Mouse (Mus musculus) forelimb bud, embryonic 11.5 days (tissue): ENCODE results near the gene Cckar.

Experiments
- DNase-seq: peaks from one replicate; pipeline ENCODE4 v3.0.0-alpha.2; 2012; ENCODE audit warnings: low read depth, low spot score

The Cckar gene

DNA sequence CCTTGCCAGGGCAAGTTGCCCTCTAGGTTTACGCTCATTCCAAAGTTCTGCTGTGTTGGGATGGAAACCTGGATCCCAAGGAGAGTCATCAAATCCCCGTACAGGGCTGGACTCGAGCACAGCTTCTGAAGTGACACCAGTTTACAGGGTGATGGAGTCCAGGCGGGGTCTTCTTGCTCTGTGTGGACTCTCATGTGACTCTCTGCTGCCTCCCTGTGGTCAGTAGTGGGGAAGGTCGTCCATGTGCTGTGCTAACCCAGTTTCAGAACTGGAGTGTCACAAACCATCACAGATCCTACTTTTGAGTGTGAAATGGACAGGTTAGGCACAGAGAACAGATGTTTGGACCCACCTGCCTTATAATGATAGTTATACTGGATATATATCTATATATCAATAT lies 35.2 kb downstream of the Cckar start:
- peak; percentile 84 for DNase-seq

- DNase-seq, result no peak
These were observed 36.0 kb downstream of the Cckar start for GRCm38 (mm10) chr5:53671507-53671906.

DNA sequence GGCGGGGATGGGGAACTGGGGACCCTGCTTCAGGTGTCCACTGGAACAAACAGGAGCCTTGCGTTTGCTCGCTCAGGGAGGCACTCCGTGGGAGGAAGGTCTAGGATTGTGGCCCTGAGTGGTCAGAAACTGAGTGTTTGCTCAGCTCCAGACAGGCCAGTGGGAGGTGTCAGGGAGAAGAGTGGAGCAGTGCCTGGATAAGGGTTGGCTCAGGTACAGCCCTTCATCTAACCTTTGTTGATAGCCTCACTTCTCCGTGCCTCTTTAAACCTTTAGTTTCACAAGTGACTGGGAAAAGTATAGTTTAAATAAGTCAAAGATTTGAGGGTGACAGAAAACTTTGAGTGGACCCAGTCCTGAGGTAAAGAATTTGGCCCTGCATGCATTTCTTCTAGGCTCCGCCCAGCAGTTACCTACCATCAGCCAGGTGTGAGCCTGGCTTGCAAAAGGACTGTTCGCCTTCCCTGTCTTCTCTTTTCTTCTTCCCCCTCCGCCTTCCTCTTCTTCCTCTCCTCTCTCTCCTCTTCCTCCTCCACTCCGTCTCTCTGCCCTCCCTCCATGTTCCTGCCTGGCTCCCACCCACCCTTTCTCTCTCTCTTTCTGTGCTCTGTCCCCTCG lies 37.1 kb downstream of the Cckar start:
- DNase-seq, result no peak

- no peak for DNase-seq
These were observed 39.5 kb downstream of the Cckar start for GRCm38 (mm10) chr5:53668021-53668420.

GRCm38 (mm10) chr5:53663665-53664064 lies 43.8 kb downstream of the Cckar start:
- DNase-seq, result no peak

DNA sequence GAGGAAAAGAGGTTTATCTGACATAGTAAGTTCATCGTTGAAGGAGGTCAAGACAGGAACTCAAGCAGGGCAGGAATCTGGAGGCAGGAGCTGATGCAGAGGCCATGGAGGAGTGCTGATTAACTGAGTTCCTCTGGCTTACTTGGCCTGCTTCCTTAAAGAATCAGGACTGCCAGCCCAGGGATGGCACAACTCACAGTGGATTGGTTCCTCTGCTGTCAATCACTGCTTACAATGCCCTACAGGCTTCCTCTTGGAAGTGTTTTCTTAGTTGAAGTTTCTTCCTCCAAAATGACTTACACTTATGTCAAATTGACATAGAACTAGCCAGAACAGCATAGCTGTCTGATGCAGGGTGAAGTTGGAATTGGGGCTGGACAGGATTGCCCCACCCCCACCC lies 45.1 kb downstream of the Cckar start:
- no peak for DNase-seq

- no peak for DNase-seq
These were observed 46.0 kb downstream of the Cckar start for GRCm38 (mm10) chr5:53661508-53661907.

GRCm38 (mm10) chr5:53657925-53658324 lies 49.6 kb downstream of the Cckar start:
- peak; percentile 18 for DNase-seq

GRCm38 (mm10) chr5:53656596-53656995 lies 50.9 kb downstream of the Cckar start:
- no peak for DNase-seq
